Mouse (Mus musculus): Measurements from ENCODE around the gene Kif19a.
A peak's percentile ranks its signal among the peaks of the same experiment; 100 is the strongest.

Kif19a gene

GRCm38 (mm10) chr11:114785892-114786291 is 20.7 kb downstream of the Kif19a start:
- no peak for DNase-seq

GRCm38 (mm10) chr11:114786326-114786725 is 21.1 kb downstream of the Kif19a start:
- DNase-seq, result no peak

- DNase-seq, result no peak
Measured at GRCm38 (mm10) chr11:114787611-114788010, 22.4 kb downstream of the Kif19a start.

GRCm38 (mm10) chr11:114789061-114789714 is 24.0 kb downstream of the Kif19a start:
- peak; percentile 86 for DNase-seq

- no peak for DNase-seq
Measured at GRCm38 (mm10) chr11:114789716-114790115, 24.5 kb downstream of the Kif19a start.

GRCm38 (mm10) chr11:114790171-114790570 is 25.0 kb downstream of the Kif19a start:
- DNase-seq, result no peak

- no peak for DNase-seq
Measured at GRCm38 (mm10) chr11:114790841-114791240, 25.7 kb downstream of the Kif19a start.

- no peak for DNase-seq
Measured at GRCm38 (mm10) chr11:114791351-114791889, 26.2 kb downstream of the Kif19a start.

- DNase-seq, result no peak
Measured at GRCm38 (mm10) chr11:114791891-114792411, 26.8 kb downstream of the Kif19a start.

- no peak for DNase-seq
Measured at GRCm38 (mm10) chr11:114792931-114793494, 27.8 kb downstream of the Kif19a start.

GRCm38 (mm10) chr11:114793868-114794545 is 28.8 kb downstream of the Kif19a start:
- no peak for DNase-seq

GRCm38 (mm10) chr11:114794691-114795090 is 29.5 kb downstream of the Kif19a start:
- no peak for DNase-seq

- peak; percentile 66 for DNase-seq
Measured at GRCm38 (mm10) chr11:114795231-114795746, 30.1 kb downstream of the Kif19a start.

GRCm38 (mm10) chr11:114795848-114796322 is 30.7 kb downstream of the Kif19a start, which contains the start of gene Btbd17:
Gene Btbd17 (minus strand): TSS chr11:114795945.
- DNase-seq, result no peak

GRCm38 (mm10) chr11:114797176-114797575 is 32.0 kb downstream of the Kif19a start:
- DNase-seq, result no peak

- DNase-seq, result no peak
Measured at GRCm38 (mm10) chr11:114797981-114798380, 32.8 kb downstream of the Kif19a start.

- no peak for DNase-seq
Measured at GRCm38 (mm10) chr11:114798624-114799023, 33.4 kb downstream of the Kif19a start, which contains the start of gene Gpr142. Gene Gpr142 (plus strand): TSS chr11:114798924.

GRCm38 (mm10) chr11:114801906-114802305 is 36.7 kb downstream of the Kif19a start:
- DNase-seq, result no peak

- DNase-seq, result no peak
Measured at GRCm38 (mm10) chr11:114802540-114803267, 37.5 kb downstream of the Kif19a start.

- no peak for DNase-seq
Measured at GRCm38 (mm10) chr11:114803990-114804389, 38.8 kb downstream of the Kif19a start.

GRCm38 (mm10) chr11:114807025-114807424 is 41.8 kb downstream of the Kif19a start:
- no peak for DNase-seq

GRCm38 (mm10) chr11:114807686-114808427 is 42.7 kb downstream of the Kif19a start:
- DNase-seq, result no peak

Measured in lung, postnatal 10 days (tissue).